Mouse (Mus musculus): ENCODE data around the gene Stat1. TPM values are rescaled to one million over a fixed set of nuclear protein-coding genes. Genes with fewer than 3 reads are reported as not detected.
A peak's percentile ranks its signal among the peaks of the same experiment; 100 is the strongest.

The Stat1 gene
- polyA plus RNA-seq, 1 experiment from 2014 or later = 23.8 TPM

- H3K4me3 ChIP-seq (ENCODE audit: low read depth, low read length) = peak overlapping the region; percentile 92
- peak overlapping the region; percentile 93 for H3K4me2 ChIP-seq (ENCODE audit: low read length)
- H3K9ac ChIP-seq (ENCODE audit: low read length) = no peak overlapping the region; the same call in 1 of the 2 replicates
- 43% methylated on average over 10 of the region's 10 CpGs for WGBS
- no peaks in the 10 kb centered on the region for H3K27me3 ChIP-seq (replicated peaks; ENCODE audit: control insufficient read depth, insufficient read depth, low read length)
- H3K27ac ChIP-seq (ENCODE audit: low read depth) = no peak overlapping the region
- no peaks in the 10 kb centered on the region for H3K4me1 ChIP-seq (replicated peaks; ENCODE audit: control insufficient read depth, insufficient read depth, low read length)
- ATAC-seq (replicated peaks; ENCODE audit: low FRiP score, low TSS enrichment, low read depth) = no peak
- H3K9me3 ChIP-seq (ENCODE audit: control insufficient read depth, low read length) = no peaks in the 10 kb centered on the region
- no peak for DNase-seq (ENCODE audit: low spot score)
- H3K36me3 ChIP-seq (ENCODE audit: control insufficient read depth, insufficient read depth, low read length) = 0 out of 2 replicates have a peak, but pooled peaks cover 3% of the 10 kb centered on the region
Observed at GRCm38 (mm10) chr1:52120191-52120590, 951 bp downstream of the Stat1 start.

- Histone ChIP-seq H3K9me3 (ENCODE audit: control insufficient read depth, low read length) (no peaks in the 10 kb centered on the region), H3K27ac (ENCODE audit: low read depth) (no peak overlapping the region), H3K36me3 (ENCODE audit: control insufficient read depth, insufficient read depth, low read length) (0 out of 2 replicates have a peak, but pooled peaks cover 3% of the 10 kb centered on the region), H3K4me3 (ENCODE audit: low read depth, low read length) (no peak overlapping the region), H3K4me2 (ENCODE audit: low read length) (no peak overlapping the region), H3K9ac (ENCODE audit: low read length) (no peak overlapping the region), H3K27me3 (replicated peaks; ENCODE audit: control insufficient read depth, insufficient read depth, low read length) (no peaks in the 10 kb centered on the region), H3K4me1 (replicated peaks; ENCODE audit: control insufficient read depth, insufficient read depth, low read length) (no peaks in the 10 kb centered on the region)
- 88% methylated on average over 3 of the region's 3 CpGs for WGBS
- no peak for ATAC-seq (replicated peaks; ENCODE audit: low FRiP score, low TSS enrichment, low read depth)
- no peak for DNase-seq (ENCODE audit: low spot score)
Observed at GRCm38 (mm10) chr1:52121052-52121451, 1.8 kb downstream of the Stat1 start.

- H3K4me1 ChIP-seq (replicated peaks; ENCODE audit: control insufficient read depth, insufficient read depth, low read length) = no peaks in the 10 kb centered on the region
- ATAC-seq (replicated peaks; ENCODE audit: low FRiP score, low TSS enrichment, low read depth) (no peak), DNase-seq (ENCODE audit: low spot score) (no peak)
- no peaks in the 10 kb centered on the region for H3K9me3 ChIP-seq (ENCODE audit: control insufficient read depth, low read length)
- no peak overlapping the region for H3K27ac ChIP-seq (ENCODE audit: low read depth)
- H3K36me3 ChIP-seq (ENCODE audit: control insufficient read depth, insufficient read depth, low read length) = peaks cover 11% of the 10 kb centered on the region; the same call in 1 of the 2 replicates
- H3K4me2 ChIP-seq (ENCODE audit: low read length) = no peak overlapping the region
- no peak overlapping the region for H3K9ac ChIP-seq (ENCODE audit: low read length)
- 70% methylated on average over 3 of the region's 3 CpGs for WGBS
- H3K27me3 ChIP-seq (replicated peaks; ENCODE audit: control insufficient read depth, insufficient read depth, low read length) = no peaks in the 10 kb centered on the region
- no peak overlapping the region for H3K4me3 ChIP-seq (ENCODE audit: low read depth, low read length)
Observed at GRCm38 (mm10) chr1:52124818-52125217, 5.6 kb downstream of the Stat1 start.

- 93% methylated on average over 6 of the region's 6 CpGs for WGBS
- ATAC-seq (replicated peaks; ENCODE audit: low FRiP score, low TSS enrichment, low read depth) = no peak
- peaks cover 11% of the 10 kb centered on the region; the same call in 1 of the 2 replicates for H3K36me3 ChIP-seq (ENCODE audit: control insufficient read depth, insufficient read depth, low read length)
- H3K4me1 ChIP-seq (replicated peaks; ENCODE audit: control insufficient read depth, insufficient read depth, low read length) = no peaks in the 10 kb centered on the region
- H3K4me2 ChIP-seq (ENCODE audit: low read length) = no peak overlapping the region
- no peak overlapping the region for H3K27ac ChIP-seq (ENCODE audit: low read depth)
- no peaks in the 10 kb centered on the region for H3K27me3 ChIP-seq (replicated peaks; ENCODE audit: control insufficient read depth, insufficient read depth, low read length)
- H3K9me3 ChIP-seq (ENCODE audit: control insufficient read depth, low read length) = no peaks in the 10 kb centered on the region
- no peak overlapping the region for H3K4me3 ChIP-seq (ENCODE audit: low read depth, low read length)
- DNase-seq (ENCODE audit: low spot score) = no peak
- no peak overlapping the region for H3K9ac ChIP-seq (ENCODE audit: low read length)
Observed at GRCm38 (mm10) chr1:52127350-52127749, 8.1 kb downstream of the Stat1 start.

GRCm38 (mm10) chr1:52129794-52130193 lies 10.6 kb downstream of the Stat1 start:
- DNase-seq (ENCODE audit: low spot score) (no peak), ATAC-seq (replicated peaks; ENCODE audit: low FRiP score, low TSS enrichment, low read depth) (no peak)
- no peaks in the 10 kb centered on the region for H3K27me3 ChIP-seq (replicated peaks; ENCODE audit: control insufficient read depth, insufficient read depth, low read length)
- H3K27ac ChIP-seq (ENCODE audit: low read depth) = no peak overlapping the region
- no peak overlapping the region for H3K9ac ChIP-seq (ENCODE audit: low read length)
- no peaks in the 10 kb centered on the region for H3K4me1 ChIP-seq (replicated peaks; ENCODE audit: control insufficient read depth, insufficient read depth, low read length)
- peaks cover 8% of the 10 kb centered on the region; the same call in 1 of the 2 replicates for H3K36me3 ChIP-seq (ENCODE audit: control insufficient read depth, insufficient read depth, low read length)
- no peaks in the 10 kb centered on the region for H3K9me3 ChIP-seq (ENCODE audit: control insufficient read depth, low read length)
- no peak overlapping the region for H3K4me2 ChIP-seq (ENCODE audit: low read length)
- 40% methylated on average over 6 of the region's 6 CpGs for WGBS
- no peak overlapping the region for H3K4me3 ChIP-seq (ENCODE audit: low read depth, low read length)

GRCm38 (mm10) chr1:52131787-52132377 lies 12.6 kb downstream of the Stat1 start:
- H3K4me1 ChIP-seq (replicated peaks; ENCODE audit: control insufficient read depth, insufficient read depth, low read length) = no peaks in the 10 kb centered on the region
- H3K27ac ChIP-seq (ENCODE audit: low read depth) = no peak overlapping the region
- H3K36me3 ChIP-seq (ENCODE audit: control insufficient read depth, insufficient read depth, low read length) = peaks cover 5% of the 10 kb centered on the region; the same call in 1 of the 2 replicates
- ATAC-seq (replicated peaks; ENCODE audit: low FRiP score, low TSS enrichment, low read depth) = no peak
- H3K27me3 ChIP-seq (replicated peaks; ENCODE audit: control insufficient read depth, insufficient read depth, low read length) = no peaks in the 10 kb centered on the region
- no peak overlapping the region for H3K4me2 ChIP-seq (ENCODE audit: low read length)
- no peaks in the 10 kb centered on the region for H3K9me3 ChIP-seq (ENCODE audit: control insufficient read depth, low read length)
- no peak overlapping the region for H3K9ac ChIP-seq (ENCODE audit: low read length)
- 78% methylated on average over 11 of the region's 11 CpGs for whole genome bisulfite sequencing
- H3K4me3 ChIP-seq (ENCODE audit: low read depth, low read length) = no peak overlapping the region
- DNase-seq (ENCODE audit: low spot score) = no peak

GRCm38 (mm10) chr1:52133254-52133653 lies 14.0 kb downstream of the Stat1 start:
- no peaks in the 10 kb centered on the region for H3K27me3 ChIP-seq (replicated peaks; ENCODE audit: control insufficient read depth, insufficient read depth, low read length)
- no peaks in the 10 kb centered on the region for H3K4me1 ChIP-seq (replicated peaks; ENCODE audit: control insufficient read depth, insufficient read depth, low read length)
- H3K27ac ChIP-seq (ENCODE audit: low read depth) = no peak overlapping the region
- H3K9me3 ChIP-seq (ENCODE audit: control insufficient read depth, low read length) = no peaks in the 10 kb centered on the region
- no peak for ATAC-seq (replicated peaks; ENCODE audit: low FRiP score, low TSS enrichment, low read depth)
- no peak overlapping the region for H3K4me3 ChIP-seq (ENCODE audit: low read depth, low read length)
- H3K9ac ChIP-seq (ENCODE audit: low read length) = no peak overlapping the region
- H3K36me3 ChIP-seq (ENCODE audit: control insufficient read depth, insufficient read depth, low read length) = 0 out of 2 replicates have a peak, but pooled peaks cover 4% of the 10 kb centered on the region
- no peak for DNase-seq (ENCODE audit: low spot score)
- 88% methylated on average over 8 of the region's 8 CpGs for WGBS
- H3K4me2 ChIP-seq (ENCODE audit: low read length) = no peak overlapping the region

GRCm38 (mm10) chr1:52137292-52137691 lies 18.1 kb downstream of the Stat1 start:
- Histone ChIP-seq H3K4me1 (replicated peaks; ENCODE audit: control insufficient read depth, insufficient read depth, low read length) (no peaks in the 10 kb centered on the region), H3K27ac (ENCODE audit: low read depth) (no peak overlapping the region), H3K4me3 (ENCODE audit: low read depth, low read length) (no peak overlapping the region), H3K9ac (ENCODE audit: low read length) (no peak overlapping the region), H3K36me3 (ENCODE audit: control insufficient read depth, insufficient read depth, low read length) (0 out of 2 replicates have a peak, but pooled peaks cover 4% of the 10 kb centered on the region), H3K9me3 (ENCODE audit: control insufficient read depth, low read length) (no peaks in the 10 kb centered on the region), H3K27me3 (replicated peaks; ENCODE audit: control insufficient read depth, insufficient read depth, low read length) (no peaks in the 10 kb centered on the region), H3K4me2 (ENCODE audit: low read length) (no peak overlapping the region)
- no peak for ATAC-seq (replicated peaks; ENCODE audit: low FRiP score, low TSS enrichment, low read depth)
- 68% methylated on average over 16 of the region's 16 CpGs for WGBS
- no peak for DNase-seq (ENCODE audit: low spot score)

GRCm38 (mm10) chr1:52140534-52140933 lies 21.3 kb downstream of the Stat1 start:
- Histone ChIP-seq H3K4me1 (replicated peaks; ENCODE audit: control insufficient read depth, insufficient read depth, low read length) (0 out of 2 replicates have a peak, but pooled peaks cover 2% of the 10 kb centered on the region), H3K4me2 (ENCODE audit: low read length) (no peak overlapping the region), H3K27ac (ENCODE audit: low read depth) (no peak overlapping the region), H3K9ac (ENCODE audit: low read length) (no peak overlapping the region), H3K27me3 (replicated peaks; ENCODE audit: control insufficient read depth, insufficient read depth, low read length) (no peaks in the 10 kb centered on the region), H3K36me3 (ENCODE audit: control insufficient read depth, insufficient read depth, low read length) (0 out of 2 replicates have a peak, but pooled peaks cover 7% of the 10 kb centered on the region), H3K9me3 (ENCODE audit: control insufficient read depth, low read length) (no peaks in the 10 kb centered on the region), H3K4me3 (ENCODE audit: low read depth, low read length) (no peak overlapping the region)
- no peak for ATAC-seq (replicated peaks; ENCODE audit: low FRiP score, low TSS enrichment, low read depth)
- 92% methylated on average over 9 of the region's 9 CpGs for WGBS
- DNase-seq (ENCODE audit: low spot score) = no peak

Data from intestine, embryonic 14.5 days (tissue).